Comparison of ENCODE assay signal across 14 mouse cellular contexts in genomic region chr9:103845916-103846457, GRCm38 (mm10).
"Had no signal": no experiment of that assay in that cellular context is flagged by ENCODE, and none has a peak within 500 bp of the region (broad histone marks: within the 10 kb centered on the region; RNA-seq: fewer than 3 reads in every experiment).

No protein-coding gene starts in this region.

- H3K27ac ChIP-seq: intestine, embryonic 15.5 days; kidney, embryonic 15.5 days; liver, embryonic 14.5 days; lung, embryonic 15.5 days had no signal

- DNase-seq: kidney, adult 11 months; kidney, adult 8-10 months; kidney, postnatal 10 days; kidney, postnatal 36 days; lung, adult 18-20 months; lung, postnatal 10 days; lung, postnatal 36 days; midbrain, embryonic 14.5 days; thymus, postnatal 25 days had no signal

- H3K4me3 ChIP-seq: intestine, embryonic 15.5 days; kidney, embryonic 15.5 days; lung, embryonic 15.5 days had no signal

- H3K9ac ChIP-seq: intestine, embryonic 15.5 days; kidney, embryonic 15.5 days; liver, embryonic 14.5 days; lung, embryonic 15.5 days had no signal

- ATAC-seq: intestine, embryonic 15.5 days had no signal

- H3K27me3 ChIP-seq: intestine, embryonic 15.5 days; kidney, embryonic 15.5 days; lung, embryonic 15.5 days had no signal

- H3K36me3 ChIP-seq: intestine, embryonic 15.5 days; kidney, embryonic 15.5 days; lung, embryonic 15.5 days had no signal

- H3K9me3 ChIP-seq: intestine, embryonic 15.5 days; kidney, embryonic 15.5 days; lung, embryonic 15.5 days had no signal

- H3K4me1 ChIP-seq: intestine, embryonic 15.5 days; kidney, embryonic 15.5 days had no signal

- H3K4me2 ChIP-seq: intestine, embryonic 15.5 days; kidney, embryonic 15.5 days; lung, embryonic 15.5 days; midbrain, embryonic 11.5 days had no signal
